In genomic region chr3:94679351-94679841, GRCm38 (mm10) we compare ENCODE assay signal across 18 mouse cellular contexts. TPM values are rescaled to one million over a fixed set of nuclear protein-coding genes. Genes with fewer than 3 reads are reported as not detected.
DNase-seq lines count a peak whose midpoint lies in the region; ATAC-seq and TF ChIP-seq lines count a peak whose summit lies in the region.
"Had no signal": no experiment of that assay in that cellular context is flagged by ENCODE, and none has a peak within 500 bp of the region (broad histone marks: within the 10 kb centered on the region; RNA-seq: fewer than 3 reads in every experiment).

No protein-coding gene starts in this region.

- 71% methylated on average over 8 of the region's 8 CpGs for WGBS in intestine, embryonic 14.5 days
- WGBS in intestine, postnatal 0 days, result 52% methylated on average over 8 of the region's 8 CpGs
- 64% methylated on average over 8 of the region's 8 CpGs for WGBS in intestine, embryonic 15.5 days
- 78% methylated on average over 8 of the region's 8 CpGs for WGBS in hindbrain, embryonic 11.5 days

- no peak overlapping the region for H3K9ac ChIP-seq in intestine, embryonic 14.5 days (ENCODE audit: low read length)
- H3K9ac ChIP-seq in intestine, postnatal 0 days (ENCODE audit: low read depth, low read length), result no peak overlapping the region
- no peak overlapping the region for H3K9ac ChIP-seq in intestine, embryonic 15.5 days
- no peak overlapping the region for H3K9ac ChIP-seq in hindbrain, embryonic 11.5 days (ENCODE audit: low read depth, low read length)
- H3K9ac ChIP-seq: forebrain, postnatal 0 days; midbrain, embryonic 15.5 days; neural tube, embryonic 13.5 days had no signal

- TF ChIP-seq CTCF in intestine, postnatal 0 days (IDR thresholded peaks at IDR 0.05; ENCODE audit: low read depth), result no peak

- no peaks in the 10 kb centered on the region for H3K36me3 ChIP-seq in intestine, embryonic 14.5 days (ENCODE audit: control insufficient read depth, insufficient read depth, low read length)
- H3K36me3 ChIP-seq in intestine, postnatal 0 days (ENCODE audit: control insufficient read depth, insufficient read depth), result no peaks in the 10 kb centered on the region
- H3K36me3 ChIP-seq in intestine, embryonic 15.5 days, result no peaks in the 10 kb centered on the region
- H3K36me3 ChIP-seq in hindbrain, embryonic 11.5 days (ENCODE audit: control insufficient read depth, insufficient read depth, low read length), result no peaks in the 10 kb centered on the region
- H3K36me3 ChIP-seq: midbrain, embryonic 15.5 days; neural tube, embryonic 13.5 days had no signal

- H3K27ac ChIP-seq in intestine, embryonic 14.5 days (ENCODE audit: low read depth), result no peak overlapping the region
- H3K27ac ChIP-seq in intestine, postnatal 0 days (ENCODE audit: low read depth, low read length), result no peak overlapping the region
- no peak overlapping the region for H3K27ac ChIP-seq in intestine, embryonic 15.5 days
- no peak overlapping the region for H3K27ac ChIP-seq in hindbrain, embryonic 11.5 days (ENCODE audit: low read depth, low read length)
- H3K27ac ChIP-seq: macrophage; midbrain, embryonic 15.5 days; neural tube, embryonic 13.5 days had no signal

- intact Hi-C loops in gastrocnemius, postnatal 36 days (cut with DNase I), result no loop called here

- DNase-seq in intestine, embryonic 14.5 days (ENCODE audit: low spot score), result no peak
- peak; percentile 73 to 79 for DNase-seq in kidney, postnatal 36 days
- peak; percentile 40 for DNase-seq in lung, postnatal 25 days (ENCODE audit: low spot score)
- DNase-seq in hindbrain, embryonic 11.5 days (ENCODE audit: low spot score), result no peak
- DNase-seq in heart, postnatal 4 days, result no peak
- DNase-seq in gastrocnemius, postnatal 36 days, result no peak
- DNase-seq: cerebellum, adult 2 months; forebrain, postnatal 0 days; layer of hippocampus, postnatal 36 days; thymus, postnatal 36 days had no signal

- no peaks in the 10 kb centered on the region for H3K4me1 ChIP-seq in intestine, embryonic 14.5 days (replicated peaks; ENCODE audit: control insufficient read depth, insufficient read depth, low read length)
- 0 out of 2 replicates have a peak, but pooled peaks cover 2% of the 10 kb centered on the region for H3K4me1 ChIP-seq in intestine, postnatal 0 days (replicated peaks; ENCODE audit: control insufficient read depth, insufficient read depth, low read length)
- 0 out of 2 replicates have a peak, but pooled peaks cover 3% of the 10 kb centered on the region for H3K4me1 ChIP-seq in intestine, embryonic 15.5 days (replicated peaks)
- H3K4me1 ChIP-seq in hindbrain, embryonic 11.5 days (replicated peaks; ENCODE audit: control insufficient read depth, insufficient read depth, low read length), result no peaks in the 10 kb centered on the region
- H3K4me1 ChIP-seq: midbrain, embryonic 15.5 days; neural tube, embryonic 13.5 days had no signal

- H3K9me3 ChIP-seq in intestine, embryonic 14.5 days (ENCODE audit: control insufficient read depth, low read length), result no peaks in the 10 kb centered on the region
- H3K9me3 ChIP-seq in intestine, postnatal 0 days (ENCODE audit: control insufficient read depth), result no peaks in the 10 kb centered on the region
- no peaks in the 10 kb centered on the region for H3K9me3 ChIP-seq in intestine, embryonic 15.5 days
- no peaks in the 10 kb centered on the region for H3K9me3 ChIP-seq in hindbrain, embryonic 11.5 days (ENCODE audit: control insufficient read depth, low read length)
- H3K9me3 ChIP-seq: midbrain, embryonic 15.5 days; neural tube, embryonic 13.5 days had no signal

- no peak overlapping the region for H3K4me3 ChIP-seq in intestine, embryonic 14.5 days (ENCODE audit: low read depth, low read length)
- H3K4me3 ChIP-seq in intestine, postnatal 0 days (ENCODE audit: low read depth, low read length), result no peak overlapping the region
- H3K4me3 ChIP-seq in intestine, embryonic 15.5 days (replicated peaks), result no peak overlapping the region
- H3K4me3 ChIP-seq in hindbrain, embryonic 11.5 days (ENCODE audit: low read depth, low read length), result no peak overlapping the region
- H3K4me3 ChIP-seq: midbrain, embryonic 15.5 days; neural tube, embryonic 13.5 days had no signal

- ATAC-seq in intestine, embryonic 14.5 days (replicated peaks; ENCODE audit: low FRiP score, low TSS enrichment, low read depth), result peak; percentile 41; the same call in 1 of the 2 replicates
- no peak; the same call in 1 of the 2 replicates for ATAC-seq in intestine, postnatal 0 days
- peak; percentile 41 for ATAC-seq in intestine, embryonic 15.5 days
- no peak for ATAC-seq in hindbrain, embryonic 11.5 days (ENCODE audit: low FRiP score)
- ATAC-seq: forebrain, postnatal 0 days; midbrain, embryonic 15.5 days had no signal

- H3K4me2 ChIP-seq in intestine, embryonic 14.5 days (ENCODE audit: low read length), result no peak overlapping the region
- H3K4me2 ChIP-seq in intestine, postnatal 0 days (replicated peaks; ENCODE audit: low read depth), result no peak overlapping the region
- no peak overlapping the region for H3K4me2 ChIP-seq in intestine, embryonic 15.5 days (replicated peaks)
- no peak overlapping the region for H3K4me2 ChIP-seq in hindbrain, embryonic 11.5 days (replicated peaks; ENCODE audit: low read depth, low read length)
- H3K4me2 ChIP-seq: midbrain, embryonic 15.5 days; neural tube, embryonic 13.5 days had no signal

- H3K27me3 ChIP-seq in intestine, embryonic 14.5 days (replicated peaks; ENCODE audit: control insufficient read depth, insufficient read depth, low read length), result no peaks in the 10 kb centered on the region
- H3K27me3 ChIP-seq in intestine, postnatal 0 days (replicated peaks; ENCODE audit: control insufficient read depth, insufficient read depth, low read length), result no peaks in the 10 kb centered on the region
- H3K27me3 ChIP-seq in intestine, embryonic 15.5 days (replicated peaks), result no peaks in the 10 kb centered on the region
- no peaks in the 10 kb centered on the region for H3K27me3 ChIP-seq in hindbrain, embryonic 11.5 days (ENCODE audit: control insufficient read depth, insufficient read depth, low read length)
- H3K27me3 ChIP-seq: midbrain, embryonic 15.5 days; neural tube, embryonic 13.5 days had no signal

RNA-seq across cellular contexts. Expression of gene Selenbp2, which starts 14.0 kb away (rescaled TPM):
- polyA plus RNA-seq in intestine, embryonic 14.5 days (2014; fragmentation: Nextera tagmentation; extraction: Ambion mirVana), result 2.0 and 2.5 TPM in 2 replicates
- polyA plus RNA-seq in intestine, postnatal 0 days (2015; fragmentation: Nextera tagmentation; extraction: Ambion mirVana), result 2.7 and 2.9 TPM in 2 replicates
- 4.0 and 5.5 TPM in 2 replicates for polyA plus RNA-seq in intestine, embryonic 15.5 days (2015; fragmentation: Nextera tagmentation; extraction: Ambion mirVana)
- not detected in 2 replicates for polyA plus RNA-seq in hindbrain, embryonic 11.5 days (2014; fragmentation: Nextera tagmentation; extraction: Ambion mirVana)
- 1 to 10 TPM; 6.7 to 7.1 TPM for total RNA-seq in heart, postnatal 4 days (2021)
- total RNA-seq in gastrocnemius, postnatal 36 days (2021), result 1 to 10 TPM in 1 of 2 experiments, under 1 TPM in 1; 0.44 to 1.8 TPM
- total RNA-seq: ES-E14 had no signal

RNA-seq across cellular contexts. Expression of gene Tuft1, which starts 20.7 kb away (rescaled TPM):
- polyA plus RNA-seq in intestine, embryonic 14.5 days (2014; fragmentation: Nextera tagmentation; extraction: Ambion mirVana), result 10.9 and 11.0 TPM in 2 replicates
- 10.9 and 12.0 TPM in 2 replicates for polyA plus RNA-seq in intestine, postnatal 0 days (2015; fragmentation: Nextera tagmentation; extraction: Ambion mirVana)
- 10.2 and 11.6 TPM in 2 replicates for polyA plus RNA-seq in intestine, embryonic 15.5 days (2015; fragmentation: Nextera tagmentation; extraction: Ambion mirVana)
- polyA plus RNA-seq in hindbrain, embryonic 11.5 days (2014; fragmentation: Nextera tagmentation; extraction: Ambion mirVana), result 3.9 and 4.5 TPM in 2 replicates
- total RNA-seq in heart, postnatal 4 days (2021), result 10 to 100 TPM in 1 of 2 experiments, 1 to 10 TPM in 1; 8.1 to 10.2 TPM
- under 1 TPM; 0.74 to 0.84 TPM for total RNA-seq in gastrocnemius, postnatal 36 days (2021)

RNA-seq across cellular contexts. Expression of gene Gm10972, which starts 36.5 kb away (rescaled TPM):
- not detected in 2 replicates for polyA plus RNA-seq in intestine, embryonic 14.5 days (2014; fragmentation: Nextera tagmentation; extraction: Ambion mirVana)
- polyA plus RNA-seq in intestine, postnatal 0 days (2015; fragmentation: Nextera tagmentation; extraction: Ambion mirVana), result not detected in 2 replicates
- not detected in 2 replicates for polyA plus RNA-seq in intestine, embryonic 15.5 days (2015; fragmentation: Nextera tagmentation; extraction: Ambion mirVana)
- not detected in 2 replicates for polyA plus RNA-seq in hindbrain, embryonic 11.5 days (2014; fragmentation: Nextera tagmentation; extraction: Ambion mirVana)
- not detected for total RNA-seq in heart, postnatal 4 days (2021)
- total RNA-seq in gastrocnemius, postnatal 36 days (2021), result not detected
- total RNA-seq: ES-E14; forebrain, postnatal 0 days; layer of hippocampus, postnatal 36 days had no signal
- polyA plus RNA-seq: cerebellum, adult 2 months; forebrain, postnatal 0 days; gonadal fat pad, adult 2 months; heart, postnatal 0 days; macrophage; midbrain, embryonic 15.5 days; neural tube, embryonic 13.5 days had no signal

Comparison
In these comparisons a context has a peak if more than half of its experiments do, and no peak if none do; other contexts are left out.
1. ATAC-seq: peak in intestine, embryonic 14.5 days (single experiment) and intestine, embryonic 15.5 days (single experiment); none in intestine, postnatal 0 days (single experiment) and hindbrain, embryonic 11.5 days (single experiment).
2. DNase-seq: peak in kidney, postnatal 36 days (2 of 2) and lung, postnatal 25 days (single experiment); none in intestine, embryonic 14.5 days (single experiment), hindbrain, embryonic 11.5 days (single experiment), heart, postnatal 4 days (single experiment) and gastrocnemius, postnatal 36 days (0 of 2).